Mouse (Mus musculus) splenic B cell, adult 2 months (primary cell): ENCODE data around the gene Rpusd1.

ENCODE experiments used
- DNase-seq: peaks from one replicate; pipeline ENCODE4 v3.0.0-alpha.2; 2011; ENCODE audit warnings: low read depth, low spot score
- H3K27me3 ChIP-seq: 2 replicates; pipeline ENCODE4 v1.6.1; 2012; ENCODE audit warnings: mild to moderate bottlenecking, low read length, moderate library complexity, mixed read lengths; ENCODE audit not compliant: control insufficient read depth, poor library complexity, insufficient read depth, severe bottlenecking
- H3K36me3 ChIP-seq: 2 replicates; pipeline ENCODE4 v1.6.1; 2012; ENCODE audit warnings: mild to moderate bottlenecking, low read length, moderate library complexity, mixed read lengths; ENCODE audit not compliant: control insufficient read depth, poor library complexity, insufficient read depth, severe bottlenecking

Gene Rpusd1

GRCm38 (mm10) chr17:25727265-25728008, at the start of gene Rpusd1, which contains the start of gene Chtf18:
Rpusd1 (plus strand) TSS chr17:25727670.
Chtf18 (minus strand) TSS chr17:25727419.
- DNase-seq: peak; percentile 99
- H3K27me3 ChIP-seq: no peaks in the 10 kb centered on the region
- no peaks in the 10 kb centered on the region for H3K36me3 ChIP-seq

GRCm38 (mm10) chr17:25677969-25678368, 49.5 kb upstream of the Rpusd1 start:
- Histone ChIP-seq H3K27me3 (no peaks in the 10 kb centered on the region), H3K36me3 (no peaks in the 10 kb centered on the region)
- DNase-seq: peak; percentile 76

- H3K36me3 ChIP-seq: no peaks in the 10 kb centered on the region
- DNase-seq: no peak
- H3K27me3 ChIP-seq: no peaks in the 10 kb centered on the region
Measured at GRCm38 (mm10) chr17:25679818-25680217, 47.7 kb upstream of the Rpusd1 start.

GRCm38 (mm10) chr17:25681636-25682035, 45.8 kb upstream of the Rpusd1 start:
- Histone ChIP-seq H3K36me3 (no peaks in the 10 kb centered on the region), H3K27me3 (no peaks in the 10 kb centered on the region)
- no peak for DNase-seq

- peak; percentile 36 for DNase-seq
- H3K27me3 ChIP-seq: no peaks in the 10 kb centered on the region
- no peaks in the 10 kb centered on the region for H3K36me3 ChIP-seq
Measured at GRCm38 (mm10) chr17:25686323-25686722, 41.1 kb upstream of the Rpusd1 start.

GRCm38 (mm10) chr17:25688922-25689321, 38.5 kb upstream of the Rpusd1 start:
- no peaks in the 10 kb centered on the region for H3K27me3 ChIP-seq
- DNase-seq: no peak

GRCm38 (mm10) chr17:25696263-25696662, 31.2 kb upstream of the Rpusd1 start:
- Histone ChIP-seq H3K27me3 (no peaks in the 10 kb centered on the region), H3K36me3 (no peaks in the 10 kb centered on the region)
- DNase-seq: no peak

More at GRCm38 (mm10) chr17:25688922-25689321, 38.5 kb upstream of the Rpusd1 start:
- no peaks in the 10 kb centered on the region for H3K36me3 ChIP-seq

- DNase-seq: peak; percentile 85
- Histone ChIP-seq H3K27me3 (no peaks in the 10 kb centered on the region), H3K36me3 (no peaks in the 10 kb centered on the region)
Measured at GRCm38 (mm10) chr17:25698446-25698845, 29.0 kb upstream of the Rpusd1 start.

- peak; percentile 22 for DNase-seq
- no peaks in the 10 kb centered on the region for H3K27me3 ChIP-seq
- H3K36me3 ChIP-seq: no peaks in the 10 kb centered on the region
Measured at GRCm38 (mm10) chr17:25700863-25701496, 26.5 kb upstream of the Rpusd1 start.

- no peaks in the 10 kb centered on the region for H3K36me3 ChIP-seq
- H3K27me3 ChIP-seq: no peaks in the 10 kb centered on the region
- no peak for DNase-seq
Measured at GRCm38 (mm10) chr17:25709994-25710393, 17.5 kb upstream of the Rpusd1 start.

GRCm38 (mm10) chr17:25711136-25711535, 16.3 kb upstream of the Rpusd1 start:
- H3K27me3 ChIP-seq: no peaks in the 10 kb centered on the region
- H3K36me3 ChIP-seq: no peaks in the 10 kb centered on the region
- no peak for DNase-seq

GRCm38 (mm10) chr17:25715627-25716026, 11.8 kb upstream of the Rpusd1 start:
- no peak for DNase-seq
- Histone ChIP-seq H3K36me3 (no peaks in the 10 kb centered on the region), H3K27me3 (no peaks in the 10 kb centered on the region)

GRCm38 (mm10) chr17:25716130-25716529, 11.3 kb upstream of the Rpusd1 start:
- H3K36me3 ChIP-seq: no peaks in the 10 kb centered on the region
- H3K27me3 ChIP-seq: no peaks in the 10 kb centered on the region
- no peak for DNase-seq

GRCm38 (mm10) chr17:25716711-25717637, 10.5 kb upstream of the Rpusd1 start, which contains the start of gene Gng13:
Gng13 (plus strand) TSS chr17:25717171.
- no peak for DNase-seq
- Histone ChIP-seq H3K27me3 (no peaks in the 10 kb centered on the region), H3K36me3 (no peaks in the 10 kb centered on the region)
